ENCODE assay signal across 7 mouse cellular contexts in the genomic region with DNA sequence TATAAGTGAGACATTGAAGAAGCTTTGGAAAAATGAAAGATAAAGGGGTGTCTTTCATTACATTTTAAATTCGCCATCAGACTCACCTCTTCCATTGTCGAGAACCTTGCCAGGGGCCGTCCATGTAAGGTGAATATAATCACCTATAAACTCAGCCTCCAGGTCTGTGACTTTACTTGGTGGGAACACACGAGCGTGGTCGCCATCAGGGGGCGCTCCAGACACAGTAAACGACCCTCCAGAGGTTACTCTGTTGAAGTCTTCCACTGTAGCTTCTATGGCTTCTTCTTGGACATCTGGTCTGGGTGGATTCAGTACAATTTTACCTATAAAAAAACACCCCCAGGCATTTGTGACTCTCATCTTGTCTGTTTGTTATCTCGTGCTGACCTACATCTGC. TPM values are rescaled to one million over a fixed set of nuclear protein-coding genes. Genes with fewer than 3 reads are reported as not detected.
DNase-seq lines count a peak whose midpoint lies in the region; ATAC-seq lines count a peak whose summit lies in the region.

No protein-coding gene starts in this region.

- peak; percentile 14 for DNase-seq in kidney, adult 18-20 months
- DNase-seq in kidney, adult 11 months: no peak
- peak; percentile 24 to 34 for DNase-seq in B cell, adult 2 months
- DNase-seq in ES-CJ7 (ENCODE audit: low read depth, low spot score): peak; percentile 77
- peak; percentile 73 for DNase-seq in lung, postnatal 14 days
- DNase-seq in urinary bladder, postnatal 25 days (ENCODE audit: low spot score): peak; percentile 56

- peak; percentile 68 for ATAC-seq in erythroid progenitor cell, adult 5-6 weeks (replicated peaks; ENCODE audit: low FRiP score, poor library complexity, severe bottlenecking)

RNA-seq across cellular contexts. Expression of a gene that starts 16.7 kb away (rescaled TPM):
- total RNA-seq in erythroid progenitor cell, adult 5-6 weeks (2015; ENCODE audit: low replicate concordance): 181 and 202 TPM in 2 replicates
- 166 and 182 TPM in 2 replicates for total RNA-seq in erythroid progenitor cell, adult 5-6 weeks (2017; ENCODE audit: low replicate concordance)

RNA-seq across cellular contexts. Expression of a gene that starts 23.9 kb away (rescaled TPM):
- 9.2 and 20.5 TPM in 2 replicates for total RNA-seq in erythroid progenitor cell, adult 5-6 weeks (2015; ENCODE audit: low replicate concordance)
- total RNA-seq in erythroid progenitor cell, adult 5-6 weeks (2017; ENCODE audit: low replicate concordance): 12.5 and 17.9 TPM in 2 replicates
